Mouse (Mus musculus) hindbrain, postnatal 0 days (tissue): ENCODE data around the gene Auts2. TPM values are rescaled to one million over a fixed set of nuclear protein-coding genes. Genes with fewer than 3 reads are reported as not detected.

Experiments
- ATAC-seq: fragments of 200-750 bp; cut with Nextera tagmentation; 2 replicates; pipeline ENCODE4 v1.8.0; 2017; ENCODE audit warnings: mild to moderate bottlenecking, moderate TSS enrichment, moderate library complexity
- DNase-seq: peaks from one replicate; pipeline ENCODE4 v3.0.0-alpha.2; 2015; ENCODE audit warnings: low spot score
- H3K27ac ChIP-seq: fragments of 300-500 bp; sonication (generic); 2 replicates; pipeline ENCODE4 v1.5.1; 2014; ENCODE audit warnings: mild to moderate bottlenecking
- H3K27me3 ChIP-seq: fragments of 300-500 bp; sonication (generic); 2 replicates; pipeline ENCODE4 v1.6.1; 2014; ENCODE audit warnings: low read length, mixed read lengths; ENCODE audit not compliant: insufficient read depth
- H3K36me3 ChIP-seq: fragments of 300-500 bp; sonication (generic); 2 replicates; pipeline ENCODE4 v1.6.1; 2014; ENCODE audit warnings: low read length, mixed read lengths; ENCODE audit not compliant: insufficient read depth
- H3K4me1 ChIP-seq: fragments of 300-500 bp; sonication (generic); 2 replicates; pipeline ENCODE4 v1.6.1; 2014; ENCODE audit warnings: antibody characterized with exemption, low read length, mixed read lengths; ENCODE audit not compliant: insufficient read depth
- H3K4me2 ChIP-seq: fragments of 300-500 bp; sonication (generic); 2 replicates; pipeline ENCODE4 v1.6.1; 2014; ENCODE audit warnings: low read depth, mild to moderate bottlenecking, low read length, moderate library complexity, mixed read lengths
- H3K4me3 ChIP-seq: fragments of 300-500 bp; sonication (generic); 2 replicates; pipeline ENCODE4 v1.5.1; 2014; ENCODE audit warnings: low read length
- H3K9ac ChIP-seq: fragments of 300-500 bp; sonication (generic); replicated peaks from 2 replicates; pipeline ENCODE4 v1.6.1; 2014; ENCODE audit warnings: mild to moderate bottlenecking, low read length, moderate library complexity, mixed read lengths
- H3K9me3 ChIP-seq: fragments of 300-500 bp; sonication (generic); 2 replicates; pipeline ENCODE4 v1.6.1; 2016; ENCODE audit warnings: low read length, mixed read lengths
- CTCF ChIP-seq: IDR thresholded peaks from 2 replicates; pipeline ENCODE4 v1.5.1; 2016; ENCODE audit warnings: antibody characterized with exemption, control low read depth, low read depth
- WGBS: fragments of 180-500 bp; shearing (Covaris S2); extraction: QIAGEN DNeasy Blood & Tissue Kit; methylation state at CpG from one replicate; pipeline ENCODE4 v1.1.7; 2014; 5-methylcytosine and 5-hydroxymethylcytosine counted together
- polyA plus RNA-seq: library from polyadenylated mRNA; unstranded; fragments of >200 nt; fragmentation: Nextera tagmentation; extraction: Ambion mirVana; gene quantifications from 2 replicates; pipeline ENCODE4 v1.2.1, GENCODE M21; 2015
- total RNA-seq: library from RNA; depleted of rRNA; stranded (reverse); fragments of >200 nt; gene quantifications from 2 replicates; pipeline ENCODE4 v1.2.3, GENCODE M21; 2014

Auts2 gene
- total and polyA plus RNA-seq, 2 experiments from 2014 or later: 39.3 to 54.9 TPM

GRCm38 (mm10) chr5:132229644-132230357 lies 313.3 kb downstream of the Auts2 start:
- Histone ChIP-seq H3K4me2 (peak overlapping the region; percentile 38), H3K4me3 (no peak overlapping the region), H3K27me3 (no peaks in the 10 kb centered on the region), H3K4me1 (peaks cover 10% of the 10 kb centered on the region; the same call in 1 of the 2 replicates), H3K9me3 (no peaks in the 10 kb centered on the region), H3K9ac (no peak overlapping the region), H3K36me3 (no peaks in the 10 kb centered on the region), H3K27ac (peak overlapping the region; percentile 15; the same call in 1 of the 2 replicates)
- ATAC-seq (peak; percentile 85; the same call in 1 of the 2 replicates), DNase-seq (peak; percentile 83)
- no peak for TF ChIP-seq CTCF
- WGBS: 13% methylated on average over 8 of the region's 8 CpGs

GRCm38 (mm10) chr5:132229023-132229422 lies 314.1 kb downstream of the Auts2 start:
- no peak for DNase-seq
- H3K4me1 ChIP-seq: peaks cover 10% of the 10 kb centered on the region; the same call in 1 of the 2 replicates
- no peak overlapping the region for H3K4me2 ChIP-seq
- TF ChIP-seq CTCF: no peak
- no peak for ATAC-seq
- H3K36me3 ChIP-seq: no peaks in the 10 kb centered on the region
- 0 out of 2 replicates have a peak overlapping the region, but pooled peaks have one; percentile 15 for H3K27ac ChIP-seq
- H3K9ac ChIP-seq: no peak overlapping the region
- WGBS: 39% methylated on average over 1 of the region's 1 CpGs
- no peaks in the 10 kb centered on the region for H3K27me3 ChIP-seq
- H3K9me3 ChIP-seq: no peaks in the 10 kb centered on the region
- H3K4me3 ChIP-seq: no peak overlapping the region

GRCm38 (mm10) chr5:132220376-132220930 lies 322.7 kb downstream of the Auts2 start:
- DNase-seq (no peak), ATAC-seq (no peak)
- Histone ChIP-seq H3K4me3 (no peak overlapping the region), H3K4me2 (no peak overlapping the region), H3K27ac (no peak overlapping the region), H3K27me3 (no peaks in the 10 kb centered on the region), H3K36me3 (no peaks in the 10 kb centered on the region), H3K9me3 (no peaks in the 10 kb centered on the region), H3K9ac (no peak overlapping the region), H3K4me1 (no peaks in the 10 kb centered on the region)
- WGBS: 71% methylated on average over 12 of the region's 12 CpGs
- no peak for TF ChIP-seq CTCF

- Histone ChIP-seq H3K27ac (no peak overlapping the region), H3K9ac (no peak overlapping the region), H3K4me3 (no peak overlapping the region), H3K9me3 (no peaks in the 10 kb centered on the region), H3K4me1 (no peaks in the 10 kb centered on the region), H3K4me2 (no peak overlapping the region), H3K27me3 (no peaks in the 10 kb centered on the region), H3K36me3 (no peaks in the 10 kb centered on the region)
- DNase-seq (no peak), ATAC-seq (no peak)
- no peak for TF ChIP-seq CTCF
- 92% methylated on average over 2 of the region's 2 CpGs for WGBS
Observed at GRCm38 (mm10) chr5:132216143-132216542, 327.0 kb downstream of the Auts2 start.

- no peak overlapping the region for H3K4me2 ChIP-seq
- H3K9me3 ChIP-seq: no peaks in the 10 kb centered on the region
- no peak for TF ChIP-seq CTCF
- H3K4me1 ChIP-seq: no peaks in the 10 kb centered on the region
- H3K36me3 ChIP-seq: no peaks in the 10 kb centered on the region
- no peak overlapping the region for H3K9ac ChIP-seq
- DNase-seq (peak; percentile 32), ATAC-seq (no peak)
- WGBS: 67% methylated on average over 2 of the region's 2 CpGs
- H3K27me3 ChIP-seq: no peaks in the 10 kb centered on the region
- no peak overlapping the region for H3K27ac ChIP-seq
- no peak overlapping the region for H3K4me3 ChIP-seq
Observed at GRCm38 (mm10) chr5:132212446-132212845, 330.7 kb downstream of the Auts2 start.

DNA sequence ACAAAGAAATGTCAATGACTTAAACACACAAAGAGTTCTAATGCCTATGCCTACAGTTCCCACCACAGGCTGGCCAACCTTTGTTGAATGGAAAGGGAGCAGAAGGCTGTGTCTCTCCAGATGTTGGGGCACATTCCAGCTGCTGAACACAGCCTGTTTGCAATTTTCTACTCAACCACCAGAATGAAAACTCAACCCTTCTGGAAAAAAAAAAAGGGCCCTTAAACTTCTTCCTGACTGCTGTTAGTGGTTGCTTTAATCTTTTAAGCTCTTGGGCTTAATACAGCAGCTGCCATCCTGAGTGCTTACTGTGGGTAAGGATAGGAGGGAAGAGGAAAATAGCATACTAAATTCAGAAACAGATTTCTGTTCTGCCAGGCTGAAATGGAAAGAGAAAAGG lies 333.4 kb downstream of the Auts2 start:
- no peaks in the 10 kb centered on the region for H3K27me3 ChIP-seq
- DNase-seq (no peak), ATAC-seq (no peak)
- H3K4me2 ChIP-seq: no peak overlapping the region
- H3K36me3 ChIP-seq: no peaks in the 10 kb centered on the region
- no peak overlapping the region for H3K27ac ChIP-seq
- no peaks in the 10 kb centered on the region for H3K4me1 ChIP-seq
- no peak overlapping the region for H3K4me3 ChIP-seq
- no peaks in the 10 kb centered on the region for H3K9me3 ChIP-seq
- H3K9ac ChIP-seq: no peak overlapping the region
- TF ChIP-seq CTCF: no peak

- 88% methylated on average over 1 of the region's 1 CpGs for WGBS
- Histone ChIP-seq H3K27ac (no peak overlapping the region), H3K27me3 (no peaks in the 10 kb centered on the region), H3K36me3 (no peaks in the 10 kb centered on the region), H3K4me1 (peaks cover 3% of the 10 kb centered on the region; the same call in 1 of the 2 replicates), H3K9me3 (no peaks in the 10 kb centered on the region), H3K4me2 (no peak overlapping the region), H3K4me3 (no peak overlapping the region), H3K9ac (no peak overlapping the region)
- ATAC-seq (no peak), DNase-seq (no peak)
- TF ChIP-seq CTCF: no peak
Observed at GRCm38 (mm10) chr5:132206220-132206619, 336.9 kb downstream of the Auts2 start.
